Mouse (Mus musculus) splenic B cell, adult 2 months (primary cell): Measurements from ENCODE around the gene Tmod4.
A peak's percentile ranks its signal among the peaks of the same experiment; 100 is the strongest.
"Not testable (repeated sequence)": the region's sequence is repeated elsewhere in the genome, so short reads cannot be mapped to it uniquely, and the experiment has no call there.

Experiments
- DNase-seq: peaks from one replicate; pipeline ENCODE4 v3.0.0-alpha.2; 2011; ENCODE audit warnings: low read depth, low spot score
- H3K27me3 ChIP-seq: 2 replicates; pipeline ENCODE4 v1.6.1; 2012; ENCODE audit warnings: mild to moderate bottlenecking, low read length, moderate library complexity, mixed read lengths; ENCODE audit not compliant: control insufficient read depth, poor library complexity, insufficient read depth, severe bottlenecking
- H3K36me3 ChIP-seq: 2 replicates; pipeline ENCODE4 v1.6.1; 2012; ENCODE audit warnings: mild to moderate bottlenecking, low read length, moderate library complexity, mixed read lengths; ENCODE audit not compliant: control insufficient read depth, poor library complexity, insufficient read depth, severe bottlenecking

Tmod4 gene

GRCm38 (mm10) chr3:95130081-95130480 is 5.8 kb downstream of the Tmod4 start:
- DNase-seq = no peak
- Histone ChIP-seq H3K36me3 (peaks cover 8% of the 10 kb centered on the region), H3K27me3 (no peaks in the 10 kb centered on the region)

- not testable (repeated sequence) for H3K36me3 ChIP-seq, H3K27me3 ChIP-seq, DNase-seq
These were observed 8.1 kb downstream of the Tmod4 start for GRCm38 (mm10) chr3:95132389-95132788.

- H3K27me3 ChIP-seq = no peaks in the 10 kb centered on the region
- H3K36me3 ChIP-seq = peaks cover 11% of the 10 kb centered on the region
- no peak for DNase-seq
These were observed 8.9 kb downstream of the Tmod4 start for GRCm38 (mm10) chr3:95133176-95133575.

- DNase-seq = peak; percentile 95
- Histone ChIP-seq H3K36me3 (peaks cover 11% of the 10 kb centered on the region), H3K27me3 (no peaks in the 10 kb centered on the region)
These were observed 9.4 kb downstream of the Tmod4 start, which contains the start of the genes Scnm1 and Lysmd1 for GRCm38 (mm10) chr3:95133680-95134101. Gene Scnm1, minus strand, starts transcription at chr3:95134011. Gene Lysmd1, plus strand, starts transcription at chr3:95134088.

GRCm38 (mm10) chr3:95134133-95134532 is 9.9 kb downstream of the Tmod4 start:
- not testable (repeated sequence) for H3K27me3 ChIP-seq, H3K36me3 ChIP-seq, DNase-seq

- peak; percentile 47 for DNase-seq
- Histone ChIP-seq H3K27me3 (no peaks in the 10 kb centered on the region), H3K36me3 (peaks cover 6% of the 10 kb centered on the region; the same call in 1 of the 2 replicates)
These were observed 10.7 kb downstream of the Tmod4 start for GRCm38 (mm10) chr3:95135023-95135422.

GRCm38 (mm10) chr3:95135433-95136052 is 11.3 kb downstream of the Tmod4 start:
- peak; percentile 45 for DNase-seq
- Histone ChIP-seq H3K27me3 (no peaks in the 10 kb centered on the region), H3K36me3 (peaks cover 3% of the 10 kb centered on the region; the same call in 1 of the 2 replicates)

- no peaks in the 10 kb centered on the region for H3K27me3 ChIP-seq
- peak; percentile 62 for DNase-seq
These were observed 12.1 kb downstream of the Tmod4 start for GRCm38 (mm10) chr3:95136336-95136735.

GRCm38 (mm10) chr3:95139586-95140288 is 15.5 kb downstream of the Tmod4 start:
- peaks cover 3% of the 10 kb centered on the region; the same call in 1 of the 2 replicates for H3K36me3 ChIP-seq
- no peak for DNase-seq

More at GRCm38 (mm10) chr3:95136336-95136735, 12.1 kb downstream of the Tmod4 start:
- peaks cover 3% of the 10 kb centered on the region; the same call in 1 of the 2 replicates for H3K36me3 ChIP-seq

GRCm38 (mm10) chr3:95140289-95140595 is 16.0 kb downstream of the Tmod4 start:
- no peak for DNase-seq
- peaks cover 3% of the 10 kb centered on the region; the same call in 1 of the 2 replicates for H3K36me3 ChIP-seq
- no peaks in the 10 kb centered on the region for H3K27me3 ChIP-seq

More at GRCm38 (mm10) chr3:95139586-95140288, 15.5 kb downstream of the Tmod4 start:
- no peaks in the 10 kb centered on the region for H3K27me3 ChIP-seq

- H3K27me3 ChIP-seq = no peaks in the 10 kb centered on the region
- DNase-seq = no peak
- H3K36me3 ChIP-seq = peaks cover 3% of the 10 kb centered on the region; the same call in 1 of the 2 replicates
These were observed 16.5 kb downstream of the Tmod4 start for GRCm38 (mm10) chr3:95140795-95141194.

GRCm38 (mm10) chr3:95141474-95141873 is 17.2 kb downstream of the Tmod4 start:
- DNase-seq = peak; percentile 64
- H3K36me3 ChIP-seq = peaks cover 3% of the 10 kb centered on the region; the same call in 1 of the 2 replicates
- no peaks in the 10 kb centered on the region for H3K27me3 ChIP-seq

- DNase-seq = peak; percentile 71
- Histone ChIP-seq H3K36me3 (peaks cover 3% of the 10 kb centered on the region; the same call in 1 of the 2 replicates), H3K27me3 (no peaks in the 10 kb centered on the region)
These were observed 17.8 kb downstream of the Tmod4 start, which contains the start of gene Tnfaip8l2 for GRCm38 (mm10) chr3:95141952-95142616. Gene Tnfaip8l2, minus strand, starts transcription at chr3:95142360.

- Histone ChIP-seq H3K36me3 (peaks cover 3% of the 10 kb centered on the region; the same call in 1 of the 2 replicates), H3K27me3 (no peaks in the 10 kb centered on the region)
- peak; percentile 94 for DNase-seq
These were observed 18.3 kb downstream of the Tmod4 start for GRCm38 (mm10) chr3:95142617-95143011.

- no peak for DNase-seq
- Histone ChIP-seq H3K27me3 (no peaks in the 10 kb centered on the region), H3K36me3 (no peaks in the 10 kb centered on the region)
These were observed 23.6 kb downstream of the Tmod4 start for GRCm38 (mm10) chr3:95147924-95148323.
